Mouse (Mus musculus) embryonic facial prominence, embryonic 14.5 days (tissue): ENCODE measurements at regions not wholly inside any gene's neighbourhood (a gene's known extent, or its start where the extent isn't known, plus 50 kb on each side); places are given as distances from the start of the nearest gene placed in this dataset.
"Not testable (repeated sequence)": the region's sequence is repeated elsewhere in the genome, so short reads cannot be mapped to it uniquely, and the experiment has no call there.

Experiments used
- ATAC-seq: fragments of 200-750 bp; cut with Nextera tagmentation; 2 replicates; pipeline ENCODE4 v1.8.0; 2017; ENCODE audit warnings: low read depth, moderate number of reproducible peaks, moderate TSS enrichment
- DNase-seq: peaks from one replicate; pipeline ENCODE4 v3.0.0-alpha.2; 2015; ENCODE audit warnings: low spot score
- H3K27ac ChIP-seq: fragments of 300-500 bp; sonication (generic); replicated peaks from 2 replicates; pipeline ENCODE4 v1.5.1; 2014; ENCODE audit warnings: low read depth, mild to moderate bottlenecking, low read length, moderate library complexity
- H3K27me3 ChIP-seq: fragments of 300-500 bp; sonication (generic); replicated peaks from 2 replicates; pipeline ENCODE4 v1.6.1; 2014; ENCODE audit warnings: low read length; ENCODE audit not compliant: control insufficient read depth, insufficient read depth
- H3K36me3 ChIP-seq: fragments of 300-500 bp; sonication (generic); 2 replicates; pipeline ENCODE4 v1.6.1; 2014; ENCODE audit warnings: low read length, mixed read lengths; ENCODE audit not compliant: control insufficient read depth, insufficient read depth
- H3K4me1 ChIP-seq: fragments of 300-500 bp; sonication (generic); 2 replicates; pipeline ENCODE4 v1.6.1; 2014; ENCODE audit warnings: antibody characterized with exemption, low read length; ENCODE audit not compliant: control insufficient read depth, insufficient read depth
- H3K4me2 ChIP-seq: fragments of 300-500 bp; sonication (generic); 2 replicates; pipeline ENCODE4 v1.6.1; 2014; ENCODE audit warnings: low read depth, mild to moderate bottlenecking, low read length, moderate library complexity, mixed read lengths
- H3K4me3 ChIP-seq: fragments of 300-500 bp; sonication (generic); 2 replicates; pipeline ENCODE4 v1.5.1; 2014; ENCODE audit warnings: low read depth, mild to moderate bottlenecking, low read length
- H3K9ac ChIP-seq: fragments of 300-500 bp; sonication (generic); 2 replicates; pipeline ENCODE4 v1.6.1; 2014; ENCODE audit warnings: low read depth, mild to moderate bottlenecking, low read length, moderate library complexity, mixed read lengths
- H3K9me3 ChIP-seq: fragments of 300-500 bp; sonication (generic); 2 replicates; pipeline ENCODE4 v1.6.1; 2016; ENCODE audit warnings: low read length; ENCODE audit not compliant: control insufficient read depth
- WGBS: fragments of 180-500 bp; shearing (Covaris S2); extraction: QIAGEN DNeasy Blood & Tissue Kit; methylation state at CpG from one replicate; pipeline ENCODE4 v1.1.7; 2014; 5-methylcytosine and 5-hydroxymethylcytosine counted together

DNA sequence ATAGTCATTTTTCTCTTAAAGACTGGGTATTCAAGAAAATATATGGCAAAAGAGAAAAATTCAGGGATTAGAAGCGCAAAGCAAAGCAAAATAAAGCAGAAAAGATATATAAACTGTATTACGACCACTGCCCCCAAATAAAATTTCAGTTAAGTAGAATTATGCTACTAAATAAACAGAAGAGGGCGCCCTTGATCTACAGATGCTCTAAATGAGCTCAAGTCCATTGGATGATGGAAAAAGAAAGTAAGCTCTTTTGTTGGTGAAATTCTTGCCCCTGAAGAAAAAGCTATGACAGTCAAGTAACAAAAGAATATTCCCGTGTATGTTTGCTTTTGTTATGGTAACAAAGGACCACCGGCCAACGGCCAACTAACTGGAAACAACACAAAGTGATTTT, 165.5 kb upstream of the Stk26 start:
- WGBS, result 26% methylated on average over 6 of the region's 6 CpGs
- no peak for ATAC-seq
- no peaks in the 10 kb centered on the region for H3K4me1 ChIP-seq
- no peak overlapping the region for H3K4me2 ChIP-seq
- DNase-seq, result peak; percentile 90
- no peak overlapping the region for H3K27ac ChIP-seq
- no peak overlapping the region for H3K4me3 ChIP-seq
- no peaks in the 10 kb centered on the region for H3K9me3 ChIP-seq
- H3K27me3 ChIP-seq, result no peaks in the 10 kb centered on the region; the same call in 1 of the 2 replicates
- no peak overlapping the region for H3K9ac ChIP-seq
- no peaks in the 10 kb centered on the region for H3K36me3 ChIP-seq

DNA sequence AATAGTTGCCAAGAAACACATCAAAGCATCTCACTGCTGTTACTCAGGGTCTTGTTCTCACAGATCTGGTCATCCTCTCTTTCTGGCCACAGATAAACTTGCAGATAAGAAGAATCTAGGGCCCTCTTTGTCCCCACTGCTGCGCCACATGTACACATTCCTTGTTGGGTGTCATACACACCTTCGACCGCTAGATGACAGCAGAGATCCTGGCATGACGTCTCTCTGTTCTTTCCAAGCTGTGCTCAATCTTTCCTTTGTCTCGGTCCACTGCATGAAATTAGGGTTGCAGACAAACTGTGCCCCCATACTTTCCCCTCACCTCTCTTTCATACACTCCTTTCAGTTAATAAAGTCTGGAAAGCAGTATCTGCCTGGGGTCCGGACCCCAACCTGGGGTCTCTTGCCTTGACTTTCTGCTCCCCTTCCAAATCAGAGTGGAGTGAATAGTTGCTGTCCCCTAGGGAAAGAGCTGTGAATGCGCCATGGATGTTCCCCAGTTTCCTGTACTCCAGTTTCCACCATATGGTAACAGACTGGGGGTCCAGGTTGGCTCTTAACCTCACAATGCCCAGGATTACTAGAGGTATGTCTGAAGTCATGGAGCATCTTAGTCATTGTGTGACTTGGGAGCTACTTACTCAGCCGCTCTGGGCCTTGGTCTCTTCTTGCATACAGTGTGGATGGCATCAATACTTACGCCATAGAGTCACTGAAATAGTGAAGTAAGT, 182.8 kb upstream of the Stk26 start:
- H3K4me3 ChIP-seq, result no peak overlapping the region
- no peaks in the 10 kb centered on the region for H3K4me1 ChIP-seq
- WGBS, result 27% methylated on average over 9 of the region's 9 CpGs
- peak; percentile 76 for DNase-seq
- no peak overlapping the region for H3K27ac ChIP-seq
- H3K9me3 ChIP-seq, result no peaks in the 10 kb centered on the region
- 0 out of 2 replicates have a peak overlapping the region, but pooled peaks have one; percentile 29 for H3K4me2 ChIP-seq
- H3K9ac ChIP-seq, result no peak overlapping the region
- ATAC-seq, result peak; percentile 71
- H3K36me3 ChIP-seq, result no peaks in the 10 kb centered on the region
- peaks cover 5% of the 10 kb centered on the region; the same call in 1 of the 2 replicates for H3K27me3 ChIP-seq

DNA sequence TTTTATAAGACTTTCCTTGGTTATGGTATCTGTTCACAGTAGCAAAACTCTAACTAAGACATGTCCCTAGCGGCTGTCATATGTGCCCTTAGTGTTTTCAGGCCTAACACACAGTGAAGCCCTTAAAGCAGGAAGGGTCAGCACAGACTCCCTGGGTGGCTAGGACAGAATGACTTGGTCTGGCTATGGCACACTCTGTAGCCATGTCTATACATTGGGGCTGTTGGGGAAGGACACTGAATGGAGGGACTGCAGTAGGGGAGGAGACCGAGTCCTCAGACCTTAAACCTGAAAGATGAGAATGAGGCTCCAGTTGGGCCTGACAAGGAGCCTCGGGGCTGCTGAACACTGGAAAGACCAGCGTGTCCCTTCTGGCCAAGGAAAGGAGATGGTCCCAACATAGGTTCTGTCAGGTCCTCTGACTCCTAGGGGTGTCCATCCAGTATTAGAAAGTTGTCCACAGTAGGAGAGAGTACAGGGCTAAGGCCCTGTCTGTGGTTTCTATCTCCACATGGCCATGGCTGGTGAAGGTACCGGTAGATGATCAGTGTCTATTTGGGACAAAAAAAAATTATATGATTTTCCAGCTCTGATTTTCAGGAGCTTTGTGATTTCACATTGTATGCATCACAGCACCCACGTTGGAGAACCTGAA, 183.5 kb upstream of the Stk26 start:
- no peaks in the 10 kb centered on the region for H3K36me3 ChIP-seq
- H3K9ac ChIP-seq, result no peak overlapping the region
- WGBS, result 74% methylated on average over 6 of the region's 6 CpGs
- DNase-seq (no peak), ATAC-seq (no peak)
- no peak overlapping the region for H3K4me2 ChIP-seq
- no peak overlapping the region for H3K4me3 ChIP-seq
- H3K27me3 ChIP-seq, result peaks cover 5% of the 10 kb centered on the region; the same call in 1 of the 2 replicates
- H3K27ac ChIP-seq, result no peak overlapping the region
- H3K9me3 ChIP-seq, result no peaks in the 10 kb centered on the region
- no peaks in the 10 kb centered on the region for H3K4me1 ChIP-seq

DNA sequence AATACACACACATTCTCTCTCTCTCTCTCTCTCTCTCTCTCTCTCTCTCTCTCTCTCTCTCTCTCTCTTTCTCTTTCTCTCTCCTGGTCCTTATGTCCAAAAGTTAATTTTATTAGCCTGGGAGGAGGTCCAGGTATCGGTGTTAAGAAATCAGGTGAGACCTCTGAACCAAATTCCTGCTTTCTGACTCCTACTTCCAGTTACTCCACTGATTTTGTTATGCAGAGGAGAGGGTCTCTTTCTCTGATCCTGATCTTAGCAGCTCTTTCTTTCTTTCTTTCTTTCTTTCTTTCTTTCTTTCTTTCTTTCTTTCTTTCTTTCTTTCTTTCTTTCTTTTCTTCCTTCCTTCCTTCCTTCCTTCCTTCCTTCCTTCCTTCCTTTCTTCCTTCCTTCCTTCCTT, 185.5 kb upstream of the Stk26 start:
- not testable (repeated sequence) for H3K4me1 ChIP-seq, ATAC-seq, H3K36me3 ChIP-seq, H3K9ac ChIP-seq, H3K4me3 ChIP-seq, H3K27me3 ChIP-seq, H3K27ac ChIP-seq, DNase-seq, H3K4me2 ChIP-seq, H3K9me3 ChIP-seq
- WGBS, result 94% methylated on average over 1 of the region's 1 CpGs

DNA sequence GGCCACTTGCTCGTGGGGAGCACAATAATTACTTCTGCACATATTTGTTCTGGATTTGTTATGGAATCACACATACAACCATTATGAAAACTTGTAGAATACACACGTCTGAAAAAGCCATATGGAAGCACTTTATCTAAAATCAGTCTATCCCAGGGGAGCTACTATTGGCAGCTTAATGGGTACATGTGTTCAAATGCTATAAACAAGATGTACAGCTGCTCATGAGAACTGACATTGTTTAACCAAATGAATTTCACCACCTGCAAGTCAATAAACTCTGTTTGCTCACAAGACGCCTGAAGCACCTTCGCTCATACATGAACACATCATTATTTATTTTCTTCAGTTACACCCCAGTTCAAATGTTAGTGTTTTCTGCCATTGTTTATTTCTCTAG, 199.5 kb upstream of the Stk26 start:
- ATAC-seq (no peak), DNase-seq (peak; percentile 40)
- Histone ChIP-seq H3K9me3 (no peaks in the 10 kb centered on the region), H3K9ac (no peak overlapping the region), H3K36me3 (no peaks in the 10 kb centered on the region), H3K4me3 (no peak overlapping the region), H3K27me3 (no peaks in the 10 kb centered on the region), H3K4me2 (no peak overlapping the region), H3K27ac (no peak overlapping the region), H3K4me1 (no peaks in the 10 kb centered on the region)
- WGBS, result 40% methylated on average over 4 of the region's 4 CpGs

DNA sequence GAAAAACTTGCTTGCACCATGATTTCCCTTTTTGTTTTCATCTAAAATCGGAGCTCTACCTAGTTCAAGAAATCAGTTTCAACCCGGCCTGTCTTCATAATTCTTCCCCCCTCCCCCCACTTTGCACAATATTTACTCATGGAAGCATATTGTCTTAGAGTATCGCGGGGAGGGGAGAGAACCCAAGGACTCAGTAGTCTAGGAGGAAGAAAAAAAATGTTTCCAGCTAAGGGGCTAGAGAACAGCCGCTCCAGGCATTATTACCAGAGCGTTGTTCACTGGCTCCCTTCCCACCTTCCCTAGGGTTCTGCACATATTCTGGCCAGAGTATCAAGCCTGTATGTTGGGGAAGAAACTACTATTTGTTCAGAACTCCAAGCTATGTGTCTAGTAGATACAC, 205.2 kb upstream of the Stk26 start:
- DNase-seq (no peak), ATAC-seq (peak; percentile 47)
- peak overlapping the region; percentile 55 for H3K9ac ChIP-seq
- no peaks in the 10 kb centered on the region for H3K4me1 ChIP-seq
- no peaks in the 10 kb centered on the region for H3K9me3 ChIP-seq
- H3K4me2 ChIP-seq, result peak overlapping the region; percentile 57
- H3K27ac ChIP-seq, result peak overlapping the region; percentile 61
- H3K4me3 ChIP-seq, result peak overlapping the region; percentile 50
- H3K36me3 ChIP-seq, result 0 out of 2 replicates have a peak, but pooled peaks cover 2% of the 10 kb centered on the region
- WGBS, result 29% methylated on average over 6 of the region's 6 CpGs
- no peaks in the 10 kb centered on the region; the same call in 1 of the 2 replicates for H3K27me3 ChIP-seq

DNA sequence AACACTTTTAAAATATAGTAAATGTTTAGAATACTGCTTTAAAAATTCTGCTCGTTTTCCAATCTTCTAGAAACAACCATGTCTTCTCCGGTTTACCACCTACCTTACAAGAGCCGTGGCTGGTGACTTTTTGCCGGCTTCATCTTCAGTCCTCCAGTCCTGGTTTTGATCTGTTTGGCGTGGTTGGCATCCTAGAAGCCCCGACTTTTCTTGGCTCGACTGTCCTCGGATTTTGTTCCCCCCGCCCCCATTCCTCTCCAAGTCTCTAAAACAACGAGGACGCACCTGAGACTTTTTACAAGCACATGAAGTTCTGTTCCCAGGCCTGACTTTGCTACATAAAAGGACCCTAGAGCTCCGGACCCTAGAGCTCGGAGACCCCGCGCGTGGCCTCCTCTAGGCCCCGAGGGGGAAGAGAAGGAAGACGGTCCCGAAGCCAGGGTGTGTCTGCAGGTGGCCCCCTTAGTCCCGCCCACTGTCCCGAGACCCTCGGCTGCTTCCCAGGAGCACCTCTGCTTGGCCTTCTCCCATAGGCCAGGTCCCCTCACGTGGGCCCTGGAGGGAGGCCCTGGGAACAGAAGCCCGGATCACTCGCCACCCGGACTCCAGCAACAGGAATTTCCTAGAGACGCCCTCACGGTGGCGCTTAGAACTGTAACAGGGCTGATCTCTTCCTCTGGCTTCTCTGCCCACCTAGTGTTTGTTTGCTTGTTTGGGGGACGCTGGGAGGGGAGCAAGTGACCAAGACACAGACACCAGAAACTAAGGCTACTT, 205.8 kb upstream of the Stk26 start:
- ATAC-seq (peak; percentile 99), DNase-seq (peak; percentile 94)
- Histone ChIP-seq H3K27me3 (no peaks in the 10 kb centered on the region; the same call in 1 of the 2 replicates), H3K36me3 (peaks cover 6% of the 10 kb centered on the region; the same call in 1 of the 2 replicates), H3K9ac (peak overlapping the region; percentile 55), H3K4me1 (no peaks in the 10 kb centered on the region), H3K4me2 (peak overlapping the region; percentile 57), H3K9me3 (no peaks in the 10 kb centered on the region), H3K4me3 (peak overlapping the region; percentile 50), H3K27ac (peak overlapping the region; percentile 61)
- WGBS, result 18% methylated on average over 26 of the region's 30 CpGs

DNA sequence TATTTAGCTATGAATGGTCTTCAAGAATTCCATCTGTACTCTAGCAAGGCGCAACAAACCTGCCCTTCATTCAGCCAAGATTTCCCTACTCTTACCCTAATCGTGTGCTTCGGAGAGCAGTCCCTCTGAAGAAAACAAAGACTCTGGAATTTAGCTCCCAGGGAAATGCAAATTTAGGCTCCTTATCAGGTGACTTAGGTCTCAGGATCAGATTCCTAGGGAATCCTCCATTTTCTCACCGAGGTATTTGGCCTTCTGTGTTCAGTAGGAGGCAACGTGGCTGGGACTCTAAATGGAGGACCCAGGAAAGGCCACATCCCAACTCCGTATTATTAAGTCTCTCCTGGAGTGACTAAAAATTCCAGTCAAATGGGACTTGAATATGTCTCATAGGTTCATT, 204.2 kb upstream of the Olfr1324 start:
- Histone ChIP-seq H3K4me2 (0 out of 2 replicates have a peak overlapping the region, but pooled peaks have one; percentile 12), H3K9ac (no peak overlapping the region), H3K27me3 (no peaks in the 10 kb centered on the region; the same call in 1 of the 2 replicates), H3K36me3 (peaks cover 11% of the 10 kb centered on the region; the same call in 1 of the 2 replicates), H3K4me1 (no peaks in the 10 kb centered on the region), H3K9me3 (no peaks in the 10 kb centered on the region), H3K27ac (no peak overlapping the region), H3K4me3 (no peak overlapping the region)
- ATAC-seq, result no peak
- 35% methylated on average over 6 of the region's 6 CpGs for WGBS
- DNase-seq, result no peak
